9 mouse cellular contexts compared by ENCODE assay signal in the genomic region with DNA sequence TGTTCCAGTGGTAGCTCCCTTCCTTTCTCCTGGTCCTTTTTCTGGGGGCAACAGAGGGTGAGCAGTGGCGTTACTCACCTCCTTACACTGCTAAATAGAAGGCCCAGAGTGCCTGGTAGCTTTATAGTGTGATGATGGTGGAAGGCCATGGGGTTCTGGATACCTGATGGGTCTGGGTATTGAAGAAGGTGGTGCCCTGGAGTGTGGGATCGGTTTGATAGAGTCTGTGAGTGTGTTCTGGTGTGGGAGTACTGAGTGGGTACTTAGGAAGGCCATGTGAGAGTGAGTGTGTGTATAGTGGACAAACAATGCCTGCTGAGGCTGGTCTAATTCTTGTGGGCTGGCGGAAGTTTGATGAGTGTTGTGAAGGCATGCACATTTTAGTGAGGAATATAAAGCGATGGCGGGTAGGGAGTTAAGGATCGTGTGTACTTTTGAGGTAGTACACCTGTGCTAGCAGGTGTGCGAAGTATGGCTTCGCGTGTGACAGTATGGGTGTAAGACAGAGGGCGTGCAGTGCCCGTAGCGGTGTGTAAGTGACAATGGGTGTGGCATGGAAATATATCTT. TPM values are rescaled to one million over a fixed set of nuclear protein-coding genes. Genes with fewer than 3 reads are reported as not detected.
DNase-seq lines count a peak whose midpoint lies in the region; ATAC-seq and TF ChIP-seq lines count a peak whose summit lies in the region.
"Had no signal": no experiment of that assay in that cellular context is flagged by ENCODE, and none has a peak within 500 bp of the region (broad histone marks: within the 10 kb centered on the region; RNA-seq: fewer than 3 reads in every experiment).

No protein-coding gene starts in this region.

- DNase-seq in heart, embryonic 10.5 days (ENCODE audit: low spot score), result no peak
- no peak for DNase-seq in heart, postnatal 25 days (ENCODE audit: low spot score)
- no peak for DNase-seq in left cerebral cortex, postnatal 10 days (ENCODE audit: extremely low spot score in 1 of 2, low spot score in 2 of 2)

- peak overlapping the region; percentile 98 for H3K4me2 ChIP-seq in limb, embryonic 12.5 days

- peaks cover 17% of the 10 kb centered on the region for H3K79me3 ChIP-seq in C2C12 (ENCODE audit: low read depth)

- peaks cover 32% of the 10 kb centered on the region for H3K79me2 ChIP-seq in C2C12 (ENCODE audit: control insufficient read depth, insufficient read depth)

- WGBS in heart, embryonic 10.5 days, result 24% methylated on average over 12 of the region's 12 CpGs
- WGBS in limb, embryonic 12.5 days, result 23% methylated on average over 12 of the region's 12 CpGs
- WGBS in small intestine, adult 2 months, result 14% methylated on average over 12 of the region's 12 CpGs

- peak; percentile 0; the same call in 1 of the 2 replicates for ATAC-seq in limb, embryonic 12.5 days (ENCODE audit: insufficient number of reproducible peaks, insufficient read depth, low FRiP score, low TSS enrichment, low read depth)
- ATAC-seq in granulocyte monocyte progenitor cell, adult 5-6 weeks (replicated peaks; ENCODE audit: poor library complexity, severe bottlenecking), result no peak

- H3K27ac ChIP-seq in heart, embryonic 10.5 days, result peak overlapping the region; percentile 98
- H3K27ac ChIP-seq in embryonic fibroblast, embryonic 13.5 days (ENCODE audit: insufficient read depth, low read length), result peak overlapping the region; percentile 100
- H3K27ac ChIP-seq in limb, embryonic 12.5 days, result peak overlapping the region; percentile 100
- peak overlapping the region; percentile 66 for H3K27ac ChIP-seq in small intestine, adult 2 months (ENCODE audit: insufficient read depth, low read depth, low read length)

- peaks cover 18% of the 10 kb centered on the region for H3K36me3 ChIP-seq in heart, embryonic 10.5 days
- H3K36me3 ChIP-seq in C2C12 (ENCODE audit: control insufficient read depth, insufficient read depth), result peaks cover 13% of the 10 kb centered on the region
- peaks cover 16% of the 10 kb centered on the region for H3K36me3 ChIP-seq in limb, embryonic 12.5 days
- peaks cover 12% of the 10 kb centered on the region for H3K36me3 ChIP-seq in small intestine, adult 2 months (ENCODE audit: control insufficient read depth, insufficient read depth, low read length)

- intact Hi-C loops in heart, postnatal 25 days (cut with DNase I), result loop anchor here (5.0 kb wide), 1 partner anchor 106 kb away; no protein-coding TSS in a partner anchor
- intact Hi-C loops in left cerebral cortex, postnatal 10 days (cut with DNase I), result loop anchor here (2.0 to 5.0 kb wide), 2 partner anchors 36 kb away; a partner anchor contains a TSS

- H3K4me1 ChIP-seq in heart, embryonic 10.5 days, result peaks cover 69% of the 10 kb centered on the region
- peaks cover 18% of the 10 kb centered on the region; the same call in 1 of the 2 replicates for H3K4me1 ChIP-seq in embryonic fibroblast, embryonic 13.5 days (ENCODE audit: control insufficient read depth, insufficient read depth, low read length)
- H3K4me1 ChIP-seq in limb, embryonic 12.5 days (replicated peaks), result peaks cover 60% of the 10 kb centered on the region
- peaks cover 36% of the 10 kb centered on the region for H3K4me1 ChIP-seq in small intestine, adult 2 months (ENCODE audit: control insufficient read depth, insufficient read depth, insufficient read length, low read length)

- H3ac ChIP-seq in C2C12 (ENCODE audit: control insufficient read depth, insufficient read length, low read depth), result peak overlapping the region; percentile 2

- no peak for TF ChIP-seq CTCF in C2C12 (IDR thresholded peaks at IDR 0.05; ENCODE audit: control insufficient read depth, insufficient read depth, insufficient read length)
- TF ChIP-seq CTCF in embryonic fibroblast, embryonic 13.5 days (IDR thresholded peaks at IDR 0.05; ENCODE audit: borderline replicate concordance, insufficient read depth, low read length), result no peak
- TF ChIP-seq CTCF in small intestine, adult 2 months (IDR thresholded peaks at IDR 0.05; ENCODE audit: extremely low read depth, insufficient read length, insufficient replicate concordance, low read depth, low read length), result no peak

- peak overlapping the region; percentile 28; the same call in 1 of the 2 replicates for H3K9ac ChIP-seq in limb, embryonic 12.5 days (replicated peaks)

- peak overlapping the region; percentile 89 for H3K4me3 ChIP-seq in heart, embryonic 10.5 days
- H3K4me3 ChIP-seq in C2C12 (ENCODE audit: insufficient read depth, poor library complexity, severe bottlenecking), result no peak overlapping the region
- H3K4me3 ChIP-seq in embryonic fibroblast, embryonic 13.5 days (ENCODE audit: insufficient read depth, low read length), result no peak overlapping the region
- H3K4me3 ChIP-seq in limb, embryonic 12.5 days (replicated peaks), result peak overlapping the region; percentile 78
- peak overlapping the region; percentile 62 for H3K4me3 ChIP-seq in small intestine, adult 2 months (ENCODE audit: low read depth, low read length)

- H3K27me3 ChIP-seq in heart, embryonic 10.5 days (ENCODE audit: insufficient read depth, poor library complexity, severe bottlenecking), result no peaks in the 10 kb centered on the region
- H3K27me3 ChIP-seq in C2C12 (ENCODE audit: control insufficient read depth, insufficient read depth, insufficient read length), result no peaks in the 10 kb centered on the region
- H3K27me3 ChIP-seq in limb, embryonic 12.5 days, result no peaks in the 10 kb centered on the region
- H3K27me3 ChIP-seq in small intestine, adult 2 months (ENCODE audit: control insufficient read depth, insufficient read depth, low read length), result no peaks in the 10 kb centered on the region

- H3K9me3 ChIP-seq in heart, embryonic 10.5 days, result no peaks in the 10 kb centered on the region
- H3K9me3 ChIP-seq in limb, embryonic 12.5 days, result no peaks in the 10 kb centered on the region

- no peak for TF ChIP-seq POLR2A in embryonic fibroblast, embryonic 13.5 days (IDR thresholded peaks at IDR 0.05; ENCODE audit: low read depth, low read length)
- TF ChIP-seq POLR2A in small intestine, adult 2 months (IDR thresholded peaks at IDR 0.05; ENCODE audit: low read depth, low read length), result no peak

RNA-seq across cellular contexts. Expression of a gene that starts 13.7 kb away (rescaled TPM):
- 17.0 and 28.7 TPM in 2 replicates for polyA plus RNA-seq in heart, embryonic 10.5 days (2016; fragmentation: Nextera tagmentation; extraction: Ambion mirVana)
- 10 to 100 TPM; 61.9 to 65.9 TPM for total RNA-seq in heart, postnatal 25 days (2021)
- polyA plus RNA-seq in C2C12 (2012; fragmentation: generic; extraction: Trizol), result 79.5 TPM
- polyA plus RNA-seq in embryonic fibroblast, embryonic 13.5 days (2011; ENCODE audit: insufficient read length, low read depth, missing spikeins), result 138 and 152 TPM in 2 replicates
- 34.9 and 38.7 TPM in 2 replicates for polyA plus RNA-seq in limb, embryonic 12.5 days (2016; fragmentation: Nextera tagmentation; extraction: Ambion mirVana)
- polyA plus RNA-seq in small intestine, adult 2 months (2012; rRNA removed), result 35.6 and 65.6 TPM in 2 replicates
- total RNA-seq in granulocyte monocyte progenitor cell, adult 5-6 weeks (2014; fragmentation: Nextera tagmentation), result 130 and 136 TPM in 2 replicates
- 25.1 and 31.3 TPM in 2 replicates for total RNA-seq in granulocyte monocyte progenitor cell, adult 5-6 weeks (2017)
- total RNA-seq in left cerebral cortex, postnatal 10 days (2021), result 100 to 1,000 TPM; 244 to 271 TPM

RNA-seq across cellular contexts. Expression of a gene that starts 16.5 kb away (rescaled TPM):
- 147 and 189 TPM in 2 replicates for polyA plus RNA-seq in heart, embryonic 10.5 days (2016; fragmentation: Nextera tagmentation; extraction: Ambion mirVana)
- total RNA-seq in heart, postnatal 25 days (2021), result 1 to 10 TPM; 2.7 to 4.3 TPM
- 90.8 TPM for polyA plus RNA-seq in C2C12 (2012; fragmentation: generic; extraction: Trizol)
- 46.2 and 48.8 TPM in 2 replicates for polyA plus RNA-seq in embryonic fibroblast, embryonic 13.5 days (2011; ENCODE audit: insufficient read length, low read depth, missing spikeins)
- 288 and 295 TPM in 2 replicates for polyA plus RNA-seq in limb, embryonic 12.5 days (2016; fragmentation: Nextera tagmentation; extraction: Ambion mirVana)
- 87.2 and 184 TPM in 2 replicates for polyA plus RNA-seq in small intestine, adult 2 months (2012; rRNA removed)
- total RNA-seq in granulocyte monocyte progenitor cell, adult 5-6 weeks (2014; fragmentation: Nextera tagmentation), result 17.2 and 41.6 TPM in 2 replicates
- total RNA-seq in granulocyte monocyte progenitor cell, adult 5-6 weeks (2017), result 16.1 and 17.4 TPM in 2 replicates
- 10 to 100 TPM; 64.1 to 67.5 TPM for total RNA-seq in left cerebral cortex, postnatal 10 days (2021)

RNA-seq across cellular contexts. Expression of a gene that starts 20.0 kb away (rescaled TPM):
- 0.26 and 0.65 TPM in 2 replicates for polyA plus RNA-seq in heart, embryonic 10.5 days (2016; fragmentation: Nextera tagmentation; extraction: Ambion mirVana)
- total RNA-seq in heart, postnatal 25 days (2021), result not detected
- not detected for polyA plus RNA-seq in C2C12 (2012; fragmentation: generic; extraction: Trizol)
- not detected in 2 replicates for polyA plus RNA-seq in embryonic fibroblast, embryonic 13.5 days (2011; ENCODE audit: insufficient read length, low read depth, missing spikeins)
- 0.66 and 0.86 TPM in 2 replicates for polyA plus RNA-seq in limb, embryonic 12.5 days (2016; fragmentation: Nextera tagmentation; extraction: Ambion mirVana)
- polyA plus RNA-seq in small intestine, adult 2 months (2012; rRNA removed), result 0.15 TPM in 1 of 2 replicates, not detected in the other
- total RNA-seq in granulocyte monocyte progenitor cell, adult 5-6 weeks (2014; fragmentation: Nextera tagmentation), result not detected in 2 replicates
- not detected in 2 replicates for total RNA-seq in granulocyte monocyte progenitor cell, adult 5-6 weeks (2017)
- total RNA-seq in left cerebral cortex, postnatal 10 days (2021), result under 1 TPM in 1 of 2 experiments, not detected in 1; 0.28 TPM
- polyA plus RNA-seq: large intestine, adult 2 months had no signal

RNA-seq across cellular contexts. Expression of a gene that starts 24.7 kb away (rescaled TPM):
- 0.09 and 0.63 TPM in 2 replicates for polyA plus RNA-seq in heart, embryonic 10.5 days (2016; fragmentation: Nextera tagmentation; extraction: Ambion mirVana)
- total RNA-seq in heart, postnatal 25 days (2021), result not detected
- 0.13 TPM for polyA plus RNA-seq in C2C12 (2012; fragmentation: generic; extraction: Trizol)
- not detected in 2 replicates for polyA plus RNA-seq in embryonic fibroblast, embryonic 13.5 days (2011; ENCODE audit: insufficient read length, low read depth, missing spikeins)
- polyA plus RNA-seq in limb, embryonic 12.5 days (2016; fragmentation: Nextera tagmentation; extraction: Ambion mirVana), result 1.1 and 1.3 TPM in 2 replicates
- polyA plus RNA-seq in small intestine, adult 2 months (2012; rRNA removed), result 0.19 and 0.35 TPM in 2 replicates
- not detected in 2 replicates for total RNA-seq in granulocyte monocyte progenitor cell, adult 5-6 weeks (2014; fragmentation: Nextera tagmentation)
- total RNA-seq in granulocyte monocyte progenitor cell, adult 5-6 weeks (2017), result not detected in 2 replicates
- total RNA-seq in left cerebral cortex, postnatal 10 days (2021), result 10 to 100 TPM; 89.2 to 91.0 TPM

RNA-seq across cellular contexts. Expression of a gene that starts 30.7 kb away (rescaled TPM):
- polyA plus RNA-seq in heart, embryonic 10.5 days (2016; fragmentation: Nextera tagmentation; extraction: Ambion mirVana), result 9.2 and 17.9 TPM in 2 replicates
- total RNA-seq in heart, postnatal 25 days (2021), result 10 to 100 TPM; 19.2 to 29.6 TPM
- 61.8 TPM for polyA plus RNA-seq in C2C12 (2012; fragmentation: generic; extraction: Trizol)
- 64.5 and 70.9 TPM in 2 replicates for polyA plus RNA-seq in embryonic fibroblast, embryonic 13.5 days (2011; ENCODE audit: insufficient read length, low read depth, missing spikeins)
- 22.3 and 24.3 TPM in 2 replicates for polyA plus RNA-seq in limb, embryonic 12.5 days (2016; fragmentation: Nextera tagmentation; extraction: Ambion mirVana)
- 15.8 and 37.1 TPM in 2 replicates for polyA plus RNA-seq in small intestine, adult 2 months (2012; rRNA removed)
- 10.5 and 10.7 TPM in 2 replicates for total RNA-seq in granulocyte monocyte progenitor cell, adult 5-6 weeks (2014; fragmentation: Nextera tagmentation)
- total RNA-seq in granulocyte monocyte progenitor cell, adult 5-6 weeks (2017), result 5.3 and 6.0 TPM in 2 replicates
- 10 to 100 TPM; 47.7 to 55.1 TPM for total RNA-seq in left cerebral cortex, postnatal 10 days (2021)

Comparison
In these comparisons a context has a peak if more than half of its experiments do, and no peak if none do; other contexts are left out.
1. H3K4me3 ChIP-seq: peak in heart, embryonic 10.5 days (single experiment), limb, embryonic 12.5 days (single experiment) and small intestine, adult 2 months (single experiment); none in C2C12 (single experiment) and embryonic fibroblast, embryonic 13.5 days (single experiment).
2. Peak in every context shown above with its lines, with median percentiles within 50 percentile points of each other: H3K27ac ChIP-seq.